ENCODE assay signal across 9 mouse cellular contexts in genomic region chr16:92159114-92159513, GRCm38 (mm10).
A peak's percentile ranks its signal among the peaks of the same experiment; 100 is the strongest.
DNase-seq lines count a peak whose midpoint lies in the region; ATAC-seq and TF ChIP-seq lines count a peak whose summit lies in the region.
"Had no signal": no experiment of that assay in that cellular context is flagged by ENCODE, and none has a peak within 500 bp of the region (broad histone marks: within the 10 kb centered on the region; RNA-seq: fewer than 3 reads in every experiment).

No protein-coding gene starts in this region.

- H3K4me3 ChIP-seq in cerebellum, adult 2 months (replicated peaks; ENCODE audit: insufficient read depth, low read depth, low read length): peak overlapping the region; percentile 77
- H3K4me3 ChIP-seq in hindbrain, postnatal 0 days (ENCODE audit: low read length): peak overlapping the region; percentile 43
- H3K4me3 ChIP-seq in liver, embryonic 16.5 days (ENCODE audit: low read depth, low read length): no peak overlapping the region; the same call in 1 of the 2 replicates

- H3K9ac ChIP-seq in hindbrain, postnatal 0 days (replicated peaks; ENCODE audit: low read length): peak overlapping the region; percentile 60
- H3K9ac ChIP-seq in liver, embryonic 16.5 days (ENCODE audit: low read depth, low read length): no peak overlapping the region

- DNase-seq in adrenal gland, adult 8-10 months: peak; percentile 5
- DNase-seq in adrenal gland, postnatal 4 days (ENCODE audit: low spot score in 2 of 2): no peak
- peak in 1 of 2 experiments; percentile 36 for DNase-seq in cerebellum, adult 2 months
- DNase-seq in hindbrain, postnatal 0 days (ENCODE audit: low spot score): no peak
- DNase-seq in thymus, postnatal 4 days: no peak
- no peak for DNase-seq in thymus, adult 18-20 months
- no peak for DNase-seq in gastrocnemius, postnatal 36 days

- no peaks in the 10 kb centered on the region for H3K9me3 ChIP-seq in hindbrain, postnatal 0 days (ENCODE audit: low read length)
- no peaks in the 10 kb centered on the region for H3K9me3 ChIP-seq in liver, embryonic 16.5 days (replicated peaks; ENCODE audit: control insufficient read depth, low read length)

- peak overlapping the region; percentile 92 for H3K4me2 ChIP-seq in hindbrain, postnatal 0 days (ENCODE audit: low read depth, low read length)
- H3K4me2 ChIP-seq in liver, embryonic 16.5 days (ENCODE audit: low read depth, low read length): peak overlapping the region; percentile 50; the same call in 1 of the 2 replicates

- H3K27ac ChIP-seq in cerebellum, adult 2 months (ENCODE audit: insufficient read depth, low read length): peak overlapping the region; percentile 88
- peak overlapping the region; percentile 86 for H3K27ac ChIP-seq in hindbrain, postnatal 0 days
- H3K27ac ChIP-seq in liver, embryonic 16.5 days (ENCODE audit: low read length): peak overlapping the region; percentile 82
- H3K27ac ChIP-seq: macrophage had no signal

- H3K36me3 ChIP-seq in hindbrain, postnatal 0 days (ENCODE audit: insufficient read depth, low read length): no peaks in the 10 kb centered on the region
- no peaks in the 10 kb centered on the region for H3K36me3 ChIP-seq in liver, embryonic 16.5 days (ENCODE audit: control insufficient read depth, insufficient read depth)

- intact Hi-C loops in gastrocnemius, postnatal 36 days (cut with DNase I): no loop called here

- no peak for TF ChIP-seq CTCF in cerebellum, adult 2 months (IDR thresholded peaks at IDR 0.05; ENCODE audit: borderline replicate concordance, insufficient read depth, low read depth, low read length)
- no peak for TF ChIP-seq CTCF in hindbrain, postnatal 0 days (IDR thresholded peaks at IDR 0.05; ENCODE audit: low read depth)

- peaks cover 9% of the 10 kb centered on the region; the same call in 1 of the 2 replicates for H3K4me1 ChIP-seq in cerebellum, adult 2 months (ENCODE audit: control insufficient read depth, insufficient read depth, low read length)
- H3K4me1 ChIP-seq in hindbrain, postnatal 0 days (ENCODE audit: insufficient read depth, low read length): 0 out of 2 replicates have a peak, but pooled peaks cover 8% of the 10 kb centered on the region
- no peaks in the 10 kb centered on the region for H3K4me1 ChIP-seq in liver, embryonic 16.5 days (ENCODE audit: control insufficient read depth, low read depth, low read length)

- TF ChIP-seq POLR2A in cerebellum, adult 2 months (IDR thresholded peaks at IDR 0.05; ENCODE audit: borderline replicate concordance, insufficient read depth, low read length): no peak

- 21% methylated on average over 6 of the region's 6 CpGs for WGBS in cerebellum, adult 2 months
- WGBS in hindbrain, postnatal 0 days: 49% methylated on average over 6 of the region's 6 CpGs
- WGBS in liver, embryonic 16.5 days (ENCODE audit: insufficient replicate concordance): 21% methylated on average over 6 of the region's 6 CpGs

- ATAC-seq in hindbrain, postnatal 0 days: peak; percentile 4; the same call in 1 of the 2 replicates
- peak; percentile 47 for ATAC-seq in liver, embryonic 16.5 days (ENCODE audit: low read depth)

- no peaks in the 10 kb centered on the region for H3K27me3 ChIP-seq in cerebellum, adult 2 months (ENCODE audit: control insufficient read depth, insufficient read depth, low read length)
- H3K27me3 ChIP-seq in hindbrain, postnatal 0 days (ENCODE audit: insufficient read depth, low read length): no peaks in the 10 kb centered on the region
- H3K27me3 ChIP-seq in liver, embryonic 16.5 days (ENCODE audit: control insufficient read depth, insufficient read depth, low read depth, low read length): peaks cover 6% of the 10 kb centered on the region
